Mouse (Mus musculus): Measurements from ENCODE around the gene Camta2. TPM values are rescaled to one million over a fixed set of nuclear protein-coding genes. Genes with fewer than 3 reads are reported as not detected.

The Camta2 gene
- polyA plus RNA-seq, 1 experiment, result 16.3 TPM

DNA sequence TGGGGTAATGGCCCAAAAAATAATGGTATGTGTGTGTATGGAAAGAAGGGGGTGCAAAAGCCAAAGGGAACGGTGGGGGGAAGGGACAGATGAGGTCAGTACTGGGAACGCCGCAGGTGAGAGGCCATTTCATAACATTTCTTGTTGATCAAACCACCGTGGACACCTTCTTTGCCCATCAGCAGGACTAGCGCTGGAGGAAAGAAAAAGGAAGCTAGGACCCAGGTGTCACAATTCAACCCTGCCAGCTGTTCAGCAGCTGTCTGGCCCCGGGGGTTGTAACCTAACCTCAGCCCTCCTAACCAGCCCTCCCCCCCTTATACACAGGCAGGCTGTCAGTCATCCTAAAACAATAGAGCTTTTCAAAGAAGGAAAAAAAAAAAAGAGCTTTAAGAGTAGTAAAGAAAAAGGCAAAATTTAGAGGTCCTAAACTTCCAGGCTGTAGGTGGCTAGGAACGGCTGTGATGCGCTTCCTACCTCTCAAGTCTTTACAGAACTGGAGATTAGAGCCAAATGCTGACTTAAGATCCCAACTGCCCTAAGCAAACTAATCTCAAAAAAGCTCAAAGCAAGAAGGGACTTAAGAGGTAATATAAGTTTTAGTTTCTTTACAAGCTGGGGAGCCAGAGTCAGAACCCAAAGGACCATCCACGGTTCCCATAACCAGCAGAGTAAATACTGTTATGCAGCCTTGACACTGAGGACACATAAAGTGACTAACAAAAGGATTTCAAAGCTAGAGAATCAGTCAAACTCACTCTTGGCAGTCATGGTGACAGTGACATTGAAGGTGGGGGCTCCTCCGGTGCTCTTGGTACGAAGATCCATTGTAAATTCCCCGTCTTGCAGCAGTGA, 35.6 kb downstream of the Camta2 start:
- Histone ChIP-seq H3K4me3 (ENCODE audit: insufficient read depth, low read depth, low read length) (peak overlapping the region; percentile 91), H3K27ac (replicated peaks; ENCODE audit: low read depth, low read length) (peak overlapping the region; percentile 65; the same call in 1 of the 2 replicates), H3K4me1 (ENCODE audit: control insufficient read depth, insufficient read depth, insufficient read length, low read length) (no peaks in the 10 kb centered on the region)

DNA sequence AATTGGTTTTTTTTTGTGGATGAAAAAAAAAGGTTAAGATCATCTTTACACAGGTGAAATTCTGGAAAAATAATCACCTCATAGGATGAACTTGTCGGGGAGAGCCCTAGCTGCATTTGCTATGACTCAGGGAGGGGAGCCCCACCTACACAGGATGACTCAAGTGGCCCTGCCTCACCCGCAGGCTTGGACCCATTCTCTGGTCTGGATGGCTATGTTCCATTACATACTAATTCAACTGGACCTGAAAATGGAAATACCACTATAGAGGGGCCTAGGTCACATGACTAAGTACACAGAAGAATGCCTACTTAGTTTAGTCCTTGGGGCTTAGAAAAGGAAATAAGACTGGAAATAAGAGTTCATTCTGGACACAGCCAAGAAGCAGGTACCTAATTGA, 36.5 kb downstream of the Camta2 start:
- no peak overlapping the region for H3K4me3 ChIP-seq (ENCODE audit: insufficient read depth, low read depth, low read length)
- no peak overlapping the region for H3K27ac ChIP-seq (replicated peaks; ENCODE audit: low read depth, low read length)
- no peaks in the 10 kb centered on the region for H3K4me1 ChIP-seq (ENCODE audit: control insufficient read depth, insufficient read depth, insufficient read length, low read length)

DNA sequence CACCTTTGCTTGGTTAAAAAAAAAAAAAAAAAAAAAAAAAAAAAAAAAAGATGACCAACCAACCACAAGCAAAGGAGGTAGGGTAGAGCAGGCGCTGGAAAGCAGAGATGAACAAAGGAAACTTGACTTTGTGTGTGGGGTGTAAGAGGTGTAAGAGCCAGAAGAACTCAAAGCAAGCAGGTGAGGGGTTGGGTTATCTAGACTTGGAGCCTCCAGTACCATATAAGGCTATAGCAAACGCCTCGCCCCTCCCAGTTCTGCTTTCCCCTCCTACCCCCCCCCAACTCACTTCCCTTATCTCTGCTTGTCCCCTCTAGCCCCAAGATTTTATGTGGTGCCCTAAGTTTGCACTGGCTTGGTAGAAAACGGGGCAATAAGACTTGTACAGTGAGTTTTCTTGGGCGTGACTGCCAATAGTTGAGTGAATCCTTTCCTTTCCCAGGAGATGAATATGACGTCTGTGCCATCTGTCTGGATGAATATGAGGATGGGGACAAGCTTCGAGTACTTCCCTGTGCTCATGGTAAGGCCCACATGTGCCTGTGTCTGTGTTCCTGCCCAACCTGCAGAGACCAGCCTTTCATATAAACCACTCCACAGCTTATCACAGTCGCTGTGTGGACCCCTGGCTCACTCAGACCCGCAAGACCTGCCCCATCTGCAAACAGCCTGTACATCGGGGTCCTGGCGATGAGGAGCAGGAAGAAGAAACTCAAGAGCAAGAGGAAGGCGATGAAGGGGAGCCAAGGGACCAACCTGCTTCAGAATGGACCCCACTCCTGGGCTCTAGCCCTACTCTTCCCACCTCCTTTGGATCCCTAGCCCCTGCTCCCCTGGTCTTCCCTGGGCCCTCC, 37.4 kb downstream of the Camta2 start:
- Histone ChIP-seq H3K4me1 (ENCODE audit: control insufficient read depth, insufficient read depth, insufficient read length, low read length) (peaks cover 8% of the 10 kb centered on the region), H3K27ac (replicated peaks; ENCODE audit: low read depth, low read length) (peak overlapping the region; percentile 21), H3K4me3 (ENCODE audit: insufficient read depth, low read depth, low read length) (peak overlapping the region; percentile 10; the same call in 1 of the 2 replicates)

DNA sequence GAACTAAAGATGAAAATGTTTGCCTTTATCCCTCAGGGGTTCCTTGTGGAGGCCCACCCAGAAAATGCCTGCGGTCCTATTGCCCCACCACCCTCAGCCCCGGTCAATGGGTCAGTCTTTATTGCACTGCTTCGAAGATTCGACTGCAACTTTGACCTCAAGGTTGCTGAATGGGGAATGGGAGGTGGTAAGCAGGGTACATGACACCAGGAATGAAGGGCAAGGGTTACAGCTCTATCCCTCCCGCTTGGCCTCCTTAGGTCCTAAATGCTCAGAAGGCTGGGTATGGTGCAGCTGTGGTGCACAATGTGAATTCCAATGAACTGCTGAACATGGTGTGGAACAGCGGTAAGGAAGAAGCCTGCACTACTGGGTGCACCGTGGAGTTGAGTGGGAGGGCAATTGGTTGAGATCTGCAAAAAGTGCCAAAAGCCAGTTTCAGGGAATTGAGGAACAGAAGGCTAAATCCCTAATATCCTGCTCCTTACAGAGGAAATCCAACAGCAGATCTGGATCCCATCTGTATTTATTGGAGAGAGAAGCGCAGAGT, 38.6 kb downstream of the Camta2 start:
- Histone ChIP-seq H3K4me1 (ENCODE audit: control insufficient read depth, insufficient read depth, insufficient read length, low read length) (peaks cover 8% of the 10 kb centered on the region), H3K27ac (replicated peaks; ENCODE audit: low read depth, low read length) (no peak overlapping the region), H3K4me3 (ENCODE audit: insufficient read depth, low read depth, low read length) (0 out of 2 replicates have a peak overlapping the region, but pooled peaks have one; percentile 1)

DNA sequence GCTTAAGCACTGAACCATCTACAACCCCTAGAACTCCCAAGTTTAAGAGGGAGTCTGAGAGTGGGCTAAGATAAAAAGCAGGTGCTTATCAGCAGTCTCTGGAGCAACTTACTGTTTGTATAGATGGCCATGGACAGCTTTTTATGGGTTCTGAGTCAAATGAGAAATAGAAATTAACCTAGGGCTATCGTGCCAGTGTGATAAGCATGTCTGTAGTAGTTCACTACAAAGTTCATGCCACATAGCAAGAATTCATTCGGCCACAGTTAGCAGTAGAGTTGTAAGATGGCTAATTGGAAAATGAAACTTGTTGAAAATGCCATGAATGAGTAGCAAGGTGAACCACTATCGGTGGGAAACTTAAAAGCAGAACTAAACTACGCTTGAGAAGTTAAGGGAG, 39.4 kb downstream of the Camta2 start:
- peaks cover 8% of the 10 kb centered on the region for H3K4me1 ChIP-seq (ENCODE audit: control insufficient read depth, insufficient read depth, insufficient read length, low read length)
- H3K27ac ChIP-seq (replicated peaks; ENCODE audit: low read depth, low read length), result no peak overlapping the region
- H3K4me3 ChIP-seq (ENCODE audit: insufficient read depth, low read depth, low read length), result peak overlapping the region; percentile 83

DNA sequence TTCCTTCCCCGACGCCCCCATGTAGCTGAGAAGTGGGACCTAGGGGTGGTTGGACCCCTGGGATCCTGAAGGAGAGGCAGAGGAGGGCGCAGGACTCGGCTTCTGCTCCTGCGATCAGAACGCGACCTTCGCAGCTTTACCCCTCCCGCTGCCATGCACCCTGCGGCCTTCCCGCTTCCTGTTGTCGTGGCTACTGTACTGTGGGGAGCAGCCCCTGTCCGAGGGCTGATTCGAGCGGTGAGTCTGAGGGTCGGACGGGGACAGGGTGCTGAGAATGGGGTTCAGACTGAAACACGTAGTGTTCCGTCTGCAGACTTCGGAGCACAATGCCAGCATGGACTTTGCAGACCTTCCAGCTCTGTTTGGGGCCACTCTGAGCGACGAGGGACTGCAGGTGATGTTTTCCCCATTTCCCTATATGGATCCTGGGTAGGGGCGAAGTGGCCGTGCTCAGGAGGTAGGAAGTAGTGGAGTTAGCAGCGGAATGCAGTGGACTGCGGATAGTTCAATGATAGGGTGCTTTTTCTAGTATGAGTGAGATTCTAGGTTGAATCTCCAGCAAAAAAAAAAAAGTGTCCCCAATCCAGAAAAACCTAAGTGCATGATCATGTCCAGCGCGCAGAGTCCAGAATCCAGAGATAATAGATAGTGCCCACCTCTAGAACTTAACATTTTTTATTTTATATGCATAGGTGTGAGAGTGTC, 40.0 kb downstream of the Camta2 start:
- peak overlapping the region; percentile 83 for H3K4me3 ChIP-seq (ENCODE audit: insufficient read depth, low read depth, low read length)
- H3K4me1 ChIP-seq (ENCODE audit: control insufficient read depth, insufficient read depth, insufficient read length, low read length), result peaks cover 8% of the 10 kb centered on the region
- peak overlapping the region; percentile 97 for H3K27ac ChIP-seq (replicated peaks; ENCODE audit: low read depth, low read length)

DNA sequence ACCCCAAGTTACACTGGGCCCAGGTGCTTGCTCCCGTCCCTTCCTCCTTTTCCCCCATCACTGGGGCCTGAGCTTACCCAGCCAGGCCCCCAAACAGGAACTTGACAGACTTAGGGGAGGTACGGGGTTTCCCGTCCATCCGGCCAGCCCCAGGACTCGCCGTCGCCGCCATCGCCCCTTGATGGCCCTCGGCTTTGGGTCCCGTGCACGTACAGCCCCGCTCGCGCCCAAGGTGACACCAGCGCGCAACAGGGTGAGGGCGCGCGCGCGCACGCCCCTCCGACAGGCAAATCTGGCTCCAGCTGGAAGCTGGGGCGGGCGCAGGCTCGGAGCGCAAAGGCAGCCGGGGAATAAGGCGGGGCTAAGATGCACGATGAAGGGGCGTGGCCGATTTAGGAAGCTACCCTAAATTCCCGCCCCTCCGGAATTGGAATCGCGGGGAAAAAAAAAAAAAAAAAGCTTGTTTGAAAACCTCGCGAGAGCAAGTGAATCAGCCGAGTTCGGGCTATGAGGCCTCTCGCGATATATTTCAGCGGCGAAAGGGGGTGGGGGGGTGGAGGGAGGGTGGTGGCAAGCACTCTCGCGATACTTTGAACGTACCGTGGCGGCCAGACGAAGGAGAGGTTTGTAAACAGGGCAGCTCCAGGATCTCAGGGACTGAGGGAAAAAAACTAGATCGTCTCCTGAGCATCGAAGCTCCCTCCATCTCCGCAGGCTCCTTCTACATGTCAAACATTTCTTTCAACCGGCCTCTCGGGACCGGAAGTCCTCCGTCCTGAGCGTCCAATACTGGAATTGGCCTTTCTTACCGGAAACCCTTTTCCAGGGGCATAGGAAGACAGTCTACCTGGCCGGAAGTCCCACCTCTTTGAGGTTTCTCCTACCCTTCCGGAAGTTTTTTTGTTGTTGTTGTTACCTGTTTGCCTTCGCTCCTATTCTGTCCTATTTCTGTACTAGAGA, 40.9 kb downstream of the Camta2 start, which contains the start of the genes Rnf167 and Slc25a11:
Gene Rnf167, plus strand, starts transcription at position 545 of the 960 bp plus-strand sequence.
Gene Slc25a11, minus strand, starts transcription at position 789 of the 960 bp plus-strand sequence.
- peaks cover 8% of the 10 kb centered on the region for H3K4me1 ChIP-seq (ENCODE audit: control insufficient read depth, insufficient read depth, insufficient read length, low read length)
- peak within 1 kb of the TSS; percentile 97 for H3K4me3 ChIP-seq (ENCODE audit: insufficient read depth, low read depth, low read length)
- peak within 1 kb of the TSS; percentile 97 for H3K27ac ChIP-seq (replicated peaks; ENCODE audit: low read depth, low read length)

DNA sequence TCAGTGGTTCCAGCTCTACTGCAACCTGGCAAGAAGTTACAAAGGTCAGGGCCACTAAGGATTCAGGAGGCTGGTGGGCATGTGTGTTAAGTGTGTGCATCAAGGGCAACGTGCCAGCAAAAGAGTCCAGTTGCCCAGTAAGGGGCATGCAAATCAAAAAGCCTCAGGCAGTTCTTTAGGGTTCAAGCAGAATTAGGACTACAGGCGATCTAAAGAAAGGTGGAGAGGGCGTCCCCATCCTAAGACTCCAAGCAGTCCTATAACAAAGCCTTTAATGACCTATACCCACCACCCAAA, 41.7 kb downstream of the Camta2 start:
- Histone ChIP-seq H3K4me3 (ENCODE audit: insufficient read depth, low read depth, low read length) (peak overlapping the region; percentile 97), H3K27ac (replicated peaks; ENCODE audit: low read depth, low read length) (peak overlapping the region; percentile 91; the same call in 1 of the 2 replicates), H3K4me1 (ENCODE audit: control insufficient read depth, insufficient read depth, insufficient read length, low read length) (peaks cover 8% of the 10 kb centered on the region)

DNA sequence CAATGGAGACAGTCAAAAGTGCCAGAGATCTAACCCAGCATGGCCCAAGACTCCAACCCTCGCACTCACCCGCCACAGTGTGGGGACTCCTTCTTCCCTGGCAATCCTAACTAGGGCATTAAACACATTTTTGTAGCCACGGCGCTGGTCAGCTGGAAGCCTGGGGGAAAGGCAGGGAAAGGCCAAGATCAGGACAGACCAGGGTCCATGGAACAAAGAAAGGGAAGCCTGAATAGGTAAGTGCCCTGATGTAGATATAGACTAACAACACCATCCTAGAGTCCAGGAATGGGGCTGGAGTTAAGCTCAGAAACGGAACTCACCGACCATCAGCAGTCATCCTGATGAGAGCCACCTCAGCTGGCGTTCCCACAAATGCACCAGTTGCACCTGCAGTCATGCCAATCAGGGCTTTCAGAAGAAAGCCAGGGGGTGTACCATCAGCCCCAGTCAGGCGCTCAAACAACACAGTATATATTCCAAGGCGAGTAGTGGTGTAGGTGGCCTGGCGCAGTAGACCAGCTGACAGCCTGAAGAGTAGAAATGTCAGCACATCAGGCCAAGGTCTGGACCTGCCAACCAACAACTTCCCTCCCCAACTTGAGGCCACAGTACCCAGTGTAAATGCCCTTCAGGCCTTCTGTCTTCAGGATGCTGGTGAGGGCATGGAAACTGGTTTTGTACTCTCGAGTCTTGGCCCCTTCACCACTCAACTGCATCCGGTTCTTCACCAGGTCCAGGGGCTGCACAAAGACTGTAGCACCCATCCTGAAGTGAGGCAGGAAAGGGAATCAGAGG, 42.2 kb downstream of the Camta2 start:
- H3K4me1 ChIP-seq (ENCODE audit: control insufficient read depth, insufficient read depth, insufficient read length, low read length), result peaks cover 8% of the 10 kb centered on the region
- H3K27ac ChIP-seq (replicated peaks; ENCODE audit: low read depth, low read length), result no peak overlapping the region
- H3K4me3 ChIP-seq (ENCODE audit: insufficient read depth, low read depth, low read length), result peak overlapping the region; percentile 97

DNA sequence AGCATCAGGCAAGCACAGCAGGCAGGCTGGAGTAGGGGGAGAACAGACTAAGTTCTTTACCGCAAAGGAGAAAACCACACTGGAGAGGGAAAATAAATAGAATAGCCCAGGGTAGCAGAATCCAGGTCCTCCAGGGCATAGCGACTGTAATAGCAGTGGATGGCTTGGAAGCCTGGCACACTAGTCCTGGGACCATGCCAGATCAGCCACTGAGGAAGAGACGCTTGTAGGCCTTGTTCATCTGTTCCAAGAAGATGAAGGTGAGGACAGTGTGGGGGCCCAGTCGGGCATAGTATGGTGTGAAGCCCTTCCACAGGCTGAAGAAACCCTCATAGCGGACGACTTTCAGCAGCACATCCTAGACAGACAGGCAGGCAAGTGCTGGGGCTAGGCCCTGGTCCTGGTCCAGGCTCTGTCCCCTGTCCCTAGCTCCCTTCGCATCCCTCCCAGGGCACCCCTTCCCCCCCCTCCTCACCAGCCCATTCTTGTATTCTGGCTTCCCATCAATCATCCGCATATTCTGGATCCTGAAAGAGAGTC, 43.3 kb downstream of the Camta2 start:
- H3K4me3 ChIP-seq (ENCODE audit: insufficient read depth, low read depth, low read length), result no peak overlapping the region
- H3K27ac ChIP-seq (replicated peaks; ENCODE audit: low read depth, low read length), result no peak overlapping the region
- H3K4me1 ChIP-seq (ENCODE audit: control insufficient read depth, insufficient read depth, insufficient read length, low read length), result peaks cover 8% of the 10 kb centered on the region

DNA sequence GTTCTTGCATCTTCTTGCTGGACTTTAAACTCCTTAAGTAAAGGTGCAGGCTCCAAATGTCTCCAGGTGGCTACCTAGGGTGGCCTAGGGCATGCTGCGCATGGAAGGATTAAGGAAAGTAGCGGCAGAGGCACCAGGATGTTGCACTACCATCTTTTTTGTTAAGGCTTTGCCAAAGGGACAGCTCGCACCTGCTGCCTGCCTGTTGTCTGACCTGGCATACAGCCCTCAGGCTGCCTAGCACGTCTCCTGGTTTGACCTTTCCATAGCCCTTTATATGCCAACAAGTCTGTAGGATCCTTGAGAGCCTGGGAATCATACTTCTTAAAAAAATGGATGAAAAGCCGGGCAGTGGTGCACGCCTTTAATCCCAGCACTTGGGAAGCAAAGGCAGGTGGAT, 44.9 kb downstream of the Camta2 start:
- Histone ChIP-seq H3K4me3 (ENCODE audit: insufficient read depth, low read depth, low read length) (no peak overlapping the region), H3K27ac (replicated peaks; ENCODE audit: low read depth, low read length) (no peak overlapping the region), H3K4me1 (ENCODE audit: control insufficient read depth, insufficient read depth, insufficient read length, low read length) (peaks cover 8% of the 10 kb centered on the region)

DNA sequence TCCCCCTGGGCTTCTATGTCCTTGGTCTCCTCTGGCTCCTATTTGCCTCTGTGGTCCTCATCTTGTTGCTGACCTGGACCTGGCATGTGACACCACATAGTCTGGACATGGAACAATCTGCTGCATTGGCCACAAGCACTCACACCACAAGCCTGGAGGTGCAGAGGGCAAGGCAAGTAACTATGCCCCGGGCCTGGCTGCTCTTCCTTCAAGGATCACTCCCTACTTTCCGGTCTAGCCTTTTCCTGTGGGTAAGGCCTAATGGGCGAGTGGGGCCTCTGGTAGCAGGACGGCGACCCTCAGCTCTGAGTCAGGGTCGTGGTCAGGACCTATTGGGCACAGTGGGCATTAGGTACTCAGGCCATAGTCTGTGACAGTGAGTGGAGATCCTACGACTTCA, 46.7 kb downstream of the Camta2 start:
- H3K27ac ChIP-seq (replicated peaks; ENCODE audit: low read depth, low read length), result no peak overlapping the region
- no peak overlapping the region for H3K4me3 ChIP-seq (ENCODE audit: insufficient read depth, low read depth, low read length)
- peaks cover 7% of the 10 kb centered on the region for H3K4me1 ChIP-seq (ENCODE audit: control insufficient read depth, insufficient read depth, insufficient read length, low read length)

DNA sequence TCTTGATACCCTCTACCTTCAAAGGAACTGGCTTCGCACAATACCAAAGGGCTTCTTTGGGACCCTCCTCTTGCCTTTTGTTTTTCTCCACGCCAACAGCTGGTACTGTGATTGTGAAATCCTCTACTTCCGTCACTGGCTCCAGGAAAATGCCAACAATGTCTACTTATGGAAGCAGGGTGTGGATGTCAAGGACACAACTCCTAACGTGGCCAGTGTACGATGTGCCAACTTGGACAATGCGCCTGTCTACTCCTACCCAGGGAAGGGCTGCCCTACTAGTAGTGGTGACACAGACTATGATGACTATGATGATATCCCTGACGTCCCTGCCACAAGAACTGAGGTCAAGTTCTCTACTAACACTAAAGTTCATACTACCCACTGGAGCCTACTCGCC, 47.9 kb downstream of the Camta2 start:
- no peaks in the 10 kb centered on the region for H3K4me1 ChIP-seq (ENCODE audit: control insufficient read depth, insufficient read depth, insufficient read length, low read length)
- no peak overlapping the region for H3K27ac ChIP-seq (replicated peaks; ENCODE audit: low read depth, low read length)

More for the DNA sequence above, 47.9 kb downstream of the Camta2 start:
- H3K4me3 ChIP-seq (ENCODE audit: insufficient read depth, low read depth, low read length), result no peak overlapping the region
